Mouse (Mus musculus): ENCODE results near the gene Pla2g2f. TPM values are rescaled to one million over a fixed set of nuclear protein-coding genes. Genes with fewer than 3 reads are reported as not detected.

Pla2g2f gene
- 22.1 and 34.0 TPM in 2 replicates for polyA plus RNA-seq (2012; rRNA removed)

GRCm38 (mm10) chr4:138757416-138757815, at the start of gene Pla2g2f:
Pla2g2f (minus strand) TSS chr4:138757626.
- 85% methylated on average over 8 of the region's 8 CpGs for WGBS
- no peak for DNase-seq (ENCODE audit: low read depth, low spot score)

- WGBS, result 73% methylated on average over 7 of the region's 7 CpGs
- DNase-seq (ENCODE audit: low read depth, low spot score), result no peak
Observed at GRCm38 (mm10) chr4:138806920-138807541, 49.6 kb upstream of the Pla2g2f start.

- 75% methylated on average over 8 of the region's 8 CpGs for WGBS
- no peak for DNase-seq (ENCODE audit: low read depth, low spot score)
Observed at GRCm38 (mm10) chr4:138806160-138806559, 48.7 kb upstream of the Pla2g2f start.

- DNase-seq (ENCODE audit: low read depth, low spot score), result no peak
- WGBS, result 65% methylated on average over 8 of the region's 8 CpGs
Observed at GRCm38 (mm10) chr4:138805248-138805647, 47.8 kb upstream of the Pla2g2f start.

- no peak for DNase-seq (ENCODE audit: low read depth, low spot score)
- 86% methylated on average over 11 of the region's 11 CpGs for WGBS
Observed at GRCm38 (mm10) chr4:138802917-138803316, 45.5 kb upstream of the Pla2g2f start.

GRCm38 (mm10) chr4:138801631-138802030, 44.2 kb upstream of the Pla2g2f start:
- WGBS, result 90% methylated on average over 4 of the region's 4 CpGs

GRCm38 (mm10) chr4:138800134-138800744, 42.8 kb upstream of the Pla2g2f start:
- 22% methylated on average over 12 of the region's 12 CpGs for WGBS
- no peak for DNase-seq (ENCODE audit: low read depth, low spot score)

More at GRCm38 (mm10) chr4:138801631-138802030, 44.2 kb upstream of the Pla2g2f start:
- no peak for DNase-seq (ENCODE audit: low read depth, low spot score)

GRCm38 (mm10) chr4:138797217-138797570, 39.8 kb upstream of the Pla2g2f start:
- no peak for DNase-seq (ENCODE audit: low read depth, low spot score)
- WGBS, result 69% methylated on average over 4 of the region's 4 CpGs

GRCm38 (mm10) chr4:138796513-138797216, 39.2 kb upstream of the Pla2g2f start:
- WGBS, result 37% methylated on average over 6 of the region's 6 CpGs
- no peak for DNase-seq (ENCODE audit: low read depth, low spot score)

GRCm38 (mm10) chr4:138794344-138794743, 36.9 kb upstream of the Pla2g2f start:
- WGBS, result 94% methylated on average over 6 of the region's 6 CpGs
- no peak for DNase-seq (ENCODE audit: low read depth, low spot score)

- WGBS, result 28% methylated on average over 2 of the region's 2 CpGs
- no peak for DNase-seq (ENCODE audit: low read depth, low spot score)
Observed at GRCm38 (mm10) chr4:138793276-138793675, 35.9 kb upstream of the Pla2g2f start.

GRCm38 (mm10) chr4:138792599-138792998, 35.2 kb upstream of the Pla2g2f start:
- peak; percentile 91 for DNase-seq (ENCODE audit: low read depth, low spot score)

GRCm38 (mm10) chr4:138791452-138791851, 34.0 kb upstream of the Pla2g2f start:
- 49% methylated on average over 6 of the region's 6 CpGs for WGBS
- DNase-seq (ENCODE audit: low read depth, low spot score), result no peak

More at GRCm38 (mm10) chr4:138792599-138792998, 35.2 kb upstream of the Pla2g2f start:
- WGBS, result 13% methylated on average over 9 of the region's 9 CpGs

- no peak for DNase-seq (ENCODE audit: low read depth, low spot score)
- WGBS, result 85% methylated on average over 4 of the region's 4 CpGs
Observed at GRCm38 (mm10) chr4:138788381-138788780, 31.0 kb upstream of the Pla2g2f start.

GRCm38 (mm10) chr4:138786141-138786540, 28.7 kb upstream of the Pla2g2f start:
- DNase-seq (ENCODE audit: low read depth, low spot score), result no peak
- WGBS, result 39% methylated on average over 4 of the region's 4 CpGs

- WGBS, result 39% methylated on average over 4 of the region's 4 CpGs
Observed at GRCm38 (mm10) chr4:138785721-138786120, 28.3 kb upstream of the Pla2g2f start.

GRCm38 (mm10) chr4:138782098-138782497, 24.7 kb upstream of the Pla2g2f start:
- 66% methylated on average over 6 of the region's 6 CpGs for WGBS
- DNase-seq (ENCODE audit: low read depth, low spot score), result no peak

More at GRCm38 (mm10) chr4:138785721-138786120, 28.3 kb upstream of the Pla2g2f start:
- DNase-seq (ENCODE audit: low read depth, low spot score), result no peak

- DNase-seq (ENCODE audit: low read depth, low spot score), result no peak
- 86% methylated on average over 5 of the region's 5 CpGs for WGBS
Observed at GRCm38 (mm10) chr4:138780300-138780699, 22.9 kb upstream of the Pla2g2f start.

- 33% methylated on average over 20 of the region's 20 CpGs for WGBS
- no peak for DNase-seq (ENCODE audit: low read depth, low spot score)
Observed at GRCm38 (mm10) chr4:138777417-138778407, 20.3 kb upstream of the Pla2g2f start.

- 86% methylated on average over 6 of the region's 6 CpGs for WGBS
- DNase-seq (ENCODE audit: low read depth, low spot score), result no peak
Observed at GRCm38 (mm10) chr4:138775435-138775834, 18.0 kb upstream of the Pla2g2f start, which contains the start of gene Pla2g2d. Pla2g2d (plus strand) TSS chr4:138775735.
